Mouse (Mus musculus): ENCODE data around the gene Zdhhc6.

The Zdhhc6 gene

DNA sequence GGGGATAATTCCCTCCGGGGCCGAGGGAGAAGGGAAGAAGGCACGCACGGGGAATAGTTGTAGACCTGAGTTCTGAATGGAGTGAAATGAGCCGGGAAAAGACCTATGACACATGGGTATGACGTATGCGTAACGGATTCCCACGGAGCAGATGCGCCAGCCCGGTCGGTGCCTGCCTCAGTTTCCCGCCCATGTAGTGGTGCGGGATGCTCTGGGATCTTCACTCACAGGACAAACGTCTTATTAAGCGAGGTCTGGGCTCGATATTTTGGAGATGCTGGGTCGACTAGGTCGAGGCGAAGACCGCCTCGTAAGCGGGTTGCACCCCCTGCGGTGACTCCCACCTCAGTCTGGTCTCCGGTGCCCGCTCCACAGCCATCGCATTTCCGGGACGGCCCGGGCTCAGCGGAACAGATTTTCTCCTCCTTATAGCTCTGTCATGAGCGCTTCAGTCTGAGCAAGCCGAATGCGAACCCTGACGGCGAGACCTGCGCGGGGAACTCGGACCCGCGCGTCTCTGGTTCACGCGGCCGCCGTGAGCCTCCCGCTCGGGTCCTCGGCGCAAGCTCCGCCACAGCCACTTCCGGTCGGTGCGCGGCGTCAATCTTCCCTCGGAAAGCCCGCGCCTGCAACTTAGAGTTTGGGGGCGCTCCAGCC is at the start of gene Zdhhc6:
Gene Zdhhc6, minus strand, starts transcription at position 581 of the 657 bp plus-strand sequence.
- DNase-seq: peak; percentile 84

- DNase-seq: no peak
These were observed 46.8 kb upstream of the Zdhhc6 start for GRCm38 (mm10) chr19:55362606-55363005.

DNA sequence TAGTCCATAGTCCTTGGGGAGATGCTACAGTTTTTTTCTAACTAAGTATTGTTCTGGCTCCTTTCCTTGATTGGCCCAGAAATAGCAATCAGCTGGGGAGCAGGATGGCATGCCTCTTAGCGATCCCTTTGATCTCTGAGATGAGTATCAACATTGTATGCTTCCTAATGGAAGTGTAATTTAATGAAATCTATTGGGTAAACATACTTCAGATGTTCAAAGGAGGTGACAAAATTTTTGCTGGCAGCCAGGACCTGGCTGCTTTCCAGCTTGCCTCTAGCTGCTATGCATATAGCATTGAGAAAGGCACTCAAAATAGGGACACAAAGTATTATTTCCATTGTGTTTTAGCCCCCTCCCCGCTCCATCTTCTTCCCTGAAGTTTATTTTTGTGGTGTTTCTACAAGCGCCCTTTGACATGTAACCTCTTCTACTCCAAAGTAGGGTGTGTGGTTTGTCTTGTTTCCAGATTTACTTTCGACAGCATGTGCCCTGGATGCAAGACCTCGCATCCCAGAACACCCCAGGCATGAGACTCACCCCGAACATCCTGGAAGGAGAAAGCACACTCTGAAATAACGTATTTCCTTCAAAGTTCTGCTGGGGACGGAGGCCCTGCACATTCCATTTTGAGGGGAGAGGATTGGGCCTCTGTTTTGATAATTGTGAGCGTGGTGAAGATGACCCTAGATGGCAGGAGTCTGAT is 35.0 kb upstream of the Zdhhc6 start:
- DNase-seq: no peak

DNA sequence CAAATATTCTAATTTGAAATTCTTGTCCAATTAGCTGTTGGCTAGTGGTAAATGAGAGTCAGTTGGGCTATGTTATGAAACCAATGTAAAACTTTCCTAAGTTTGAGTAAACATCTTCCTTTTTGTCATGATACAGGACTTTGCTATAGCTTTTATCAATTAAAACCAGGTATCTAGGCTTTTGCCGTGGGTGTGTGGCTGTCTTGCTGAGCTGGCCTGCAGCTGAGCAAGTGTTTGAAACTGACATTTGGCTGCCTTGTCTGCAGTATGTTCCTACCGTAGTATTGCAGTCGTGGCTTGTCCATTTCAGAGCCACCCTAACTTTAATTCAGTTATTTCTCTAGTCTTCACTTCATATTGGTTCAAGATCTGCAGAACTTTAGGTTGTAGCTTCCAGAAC is 32.4 kb upstream of the Zdhhc6 start:
- no peak for DNase-seq

DNA sequence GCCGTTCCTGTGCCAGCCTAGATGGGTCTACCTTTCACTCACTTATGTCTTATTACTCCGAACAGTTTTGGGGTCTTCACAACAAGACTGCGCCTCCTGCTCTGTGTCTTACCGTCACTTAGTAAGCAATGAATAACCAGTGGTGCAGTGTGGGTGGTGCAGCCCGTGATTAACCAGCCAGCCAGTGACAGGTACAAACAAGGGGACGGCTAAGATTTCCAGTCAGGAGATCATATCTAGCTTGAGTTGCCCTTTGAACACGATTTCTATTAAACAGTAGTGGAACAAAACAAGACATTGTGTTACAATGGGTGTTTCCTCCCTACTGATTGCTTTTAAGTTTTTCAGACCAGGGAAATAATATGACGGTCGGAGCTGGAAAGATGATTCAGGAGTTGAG is 27.4 kb upstream of the Zdhhc6 start:
- DNase-seq: no peak

DNA sequence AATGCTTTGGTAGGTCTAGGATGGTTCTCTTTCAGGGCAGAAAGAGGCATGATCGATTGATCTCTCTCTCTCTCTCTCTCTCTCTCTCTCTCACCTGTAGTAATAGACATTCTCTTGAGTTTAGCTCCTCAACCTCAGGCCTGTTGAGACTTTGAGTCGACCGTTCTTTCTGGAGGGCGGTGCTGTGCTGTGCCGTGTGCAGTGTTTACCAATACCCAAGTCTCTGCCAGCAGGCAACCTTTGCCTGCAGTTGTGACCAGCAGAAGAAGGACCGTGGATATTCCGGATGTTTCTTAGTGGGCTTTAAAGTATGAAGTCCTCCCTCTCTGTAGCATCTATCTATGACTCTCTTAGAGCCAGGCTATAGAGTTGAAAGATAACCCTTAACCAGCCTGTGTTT is 26.6 kb upstream of the Zdhhc6 start:
- DNase-seq: no peak

- no peak for DNase-seq
These were observed 25.5 kb upstream of the Zdhhc6 start for GRCm38 (mm10) chr19:55341377-55341776.

- DNase-seq: no peak
These were observed 24.7 kb upstream of the Zdhhc6 start for GRCm38 (mm10) chr19:55340521-55340920.

GRCm38 (mm10) chr19:55337664-55338063 is 21.8 kb upstream of the Zdhhc6 start:
- DNase-seq: no peak

DNA sequence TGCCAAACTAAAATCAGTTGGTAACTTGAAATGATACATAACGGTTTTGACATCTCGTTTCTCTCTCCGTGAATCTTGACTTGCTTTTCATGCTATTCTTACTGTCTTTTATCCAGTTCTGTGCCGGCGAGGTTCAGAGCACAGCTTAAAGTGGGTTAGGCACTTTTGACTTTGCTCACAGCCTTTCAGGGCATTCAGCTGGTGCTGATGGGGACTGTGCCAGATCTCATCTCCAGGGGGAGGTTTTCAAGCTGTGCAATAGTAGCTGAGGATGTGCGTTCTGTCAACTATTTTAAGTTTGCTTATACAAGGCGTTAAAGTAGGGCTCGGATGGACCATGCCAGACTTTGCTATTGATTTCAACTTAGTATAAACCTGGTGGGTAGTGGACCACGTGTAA is 21.2 kb upstream of the Zdhhc6 start:
- DNase-seq: no peak

GRCm38 (mm10) chr19:55336441-55336840 is 20.6 kb upstream of the Zdhhc6 start:
- no peak for DNase-seq

- DNase-seq: no peak
These were observed 20.0 kb upstream of the Zdhhc6 start for GRCm38 (mm10) chr19:55335881-55336280.

DNA sequence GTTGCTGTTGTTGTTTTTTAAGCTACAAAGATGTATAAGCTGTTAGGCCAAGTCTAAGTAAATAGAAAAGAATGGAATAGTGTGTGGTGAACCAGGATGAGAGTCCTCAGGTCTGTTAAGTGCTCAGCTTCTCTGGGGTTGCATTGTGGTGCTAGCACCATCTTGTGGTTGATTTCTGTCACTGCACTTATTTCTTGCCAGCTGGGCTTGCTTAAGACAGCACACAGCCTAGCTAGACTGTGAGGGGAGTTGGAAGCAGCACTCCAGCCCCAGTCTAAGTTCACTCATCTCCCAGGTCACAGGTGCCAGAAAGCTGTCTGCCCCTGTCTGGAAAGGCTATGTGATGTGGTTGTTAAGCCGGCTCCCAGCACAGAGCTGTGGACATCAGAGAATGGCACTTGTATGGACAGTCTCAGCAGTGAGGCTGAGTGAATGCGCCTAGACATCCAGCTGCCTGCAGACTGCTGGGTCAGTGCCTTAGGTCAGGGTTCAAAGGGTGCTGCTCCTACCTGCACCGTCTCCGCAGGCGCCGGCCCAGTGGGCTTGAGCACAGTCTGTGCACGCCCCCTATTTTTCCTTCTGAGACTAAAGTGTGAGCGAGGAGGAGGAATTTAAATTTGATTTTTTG is 16.9 kb upstream of the Zdhhc6 start:
- peak; percentile 64 for DNase-seq

DNA sequence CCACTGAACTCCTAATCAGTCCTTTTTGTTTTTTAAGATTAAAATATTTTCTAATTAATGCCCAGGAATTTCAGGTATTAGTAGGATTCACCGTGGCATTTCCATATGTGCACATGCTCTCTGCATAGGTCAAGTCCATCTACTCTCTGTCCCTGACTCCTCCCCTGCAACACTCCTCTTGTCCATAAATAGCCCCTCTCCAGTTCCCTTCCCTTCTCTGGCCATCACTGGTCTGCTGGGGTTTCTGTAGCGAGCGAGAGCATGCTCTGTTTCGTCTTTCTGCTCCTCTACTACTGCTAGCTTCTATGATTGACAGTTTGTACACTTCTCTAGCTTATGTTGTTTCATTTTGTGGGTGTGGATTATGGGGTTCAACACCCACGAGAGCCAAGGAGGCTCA is 15.9 kb upstream of the Zdhhc6 start:
- DNase-seq: no peak

GRCm38 (mm10) chr19:55327510-55327909 is 11.7 kb upstream of the Zdhhc6 start:
- no peak for DNase-seq

- DNase-seq: no peak
These were observed 6.8 kb upstream of the Zdhhc6 start for GRCm38 (mm10) chr19:55322604-55323003.

DNA sequence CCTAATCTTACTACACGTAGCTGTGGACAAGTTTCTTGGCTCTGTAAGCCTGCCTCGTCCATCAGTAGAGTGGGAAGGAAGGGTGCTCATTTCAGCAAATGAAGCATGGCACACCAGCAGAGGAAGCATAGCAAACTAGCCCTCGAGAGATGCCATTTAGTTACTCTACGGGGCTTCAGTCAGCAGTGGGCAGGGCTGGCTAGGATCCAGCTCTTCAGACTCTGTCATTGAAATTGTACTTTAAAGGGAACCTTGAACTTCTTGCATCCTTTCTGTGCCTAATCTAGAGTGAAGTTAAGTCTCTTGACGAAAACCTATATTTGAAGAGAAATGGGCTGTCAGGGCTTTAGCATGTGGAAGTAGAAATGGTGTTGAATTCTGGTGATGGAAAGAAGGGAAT is 3.7 kb upstream of the Zdhhc6 start:
- no peak for DNase-seq

DNA sequence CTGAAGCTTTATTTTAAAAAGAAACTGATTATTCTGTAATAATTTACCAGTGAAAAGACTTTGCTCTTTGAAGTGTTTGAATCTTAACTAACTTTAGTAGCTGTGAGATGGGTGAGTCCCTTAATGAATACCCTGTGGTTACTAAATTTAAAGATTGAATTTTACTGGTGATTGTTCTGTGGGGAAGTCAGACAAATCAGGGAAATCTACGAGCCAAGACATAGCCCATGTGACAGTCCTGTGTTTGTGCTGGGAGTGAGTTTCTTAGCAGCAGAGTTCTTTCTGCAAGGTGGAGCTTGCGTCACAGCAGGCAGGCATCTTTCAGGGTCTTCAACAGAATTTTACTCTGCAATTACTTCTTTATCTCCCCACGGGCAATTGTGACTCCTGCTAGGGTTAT is 3.2 kb upstream of the Zdhhc6 start:
- no peak for DNase-seq

DNA sequence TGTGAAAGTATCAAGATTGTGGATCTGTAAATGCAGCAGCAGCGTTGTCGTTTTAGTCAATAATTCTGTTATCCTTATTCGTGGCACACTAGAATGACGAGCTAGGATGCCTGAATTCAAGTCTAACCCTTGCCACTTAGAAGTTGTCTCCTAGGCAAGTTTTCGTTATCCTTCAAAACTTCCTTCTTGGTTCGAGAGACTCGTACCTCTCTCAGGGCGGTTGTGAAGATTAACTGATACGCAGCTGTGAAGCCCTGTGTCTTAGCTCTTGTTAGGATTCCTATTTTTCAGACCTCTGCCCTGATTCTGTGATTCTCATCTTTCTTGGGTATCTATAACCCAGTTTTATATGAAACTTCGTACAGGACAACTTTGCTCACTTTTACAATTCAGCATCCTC is 1.1 kb upstream of the Zdhhc6 start:
- DNase-seq: no peak

DNA sequence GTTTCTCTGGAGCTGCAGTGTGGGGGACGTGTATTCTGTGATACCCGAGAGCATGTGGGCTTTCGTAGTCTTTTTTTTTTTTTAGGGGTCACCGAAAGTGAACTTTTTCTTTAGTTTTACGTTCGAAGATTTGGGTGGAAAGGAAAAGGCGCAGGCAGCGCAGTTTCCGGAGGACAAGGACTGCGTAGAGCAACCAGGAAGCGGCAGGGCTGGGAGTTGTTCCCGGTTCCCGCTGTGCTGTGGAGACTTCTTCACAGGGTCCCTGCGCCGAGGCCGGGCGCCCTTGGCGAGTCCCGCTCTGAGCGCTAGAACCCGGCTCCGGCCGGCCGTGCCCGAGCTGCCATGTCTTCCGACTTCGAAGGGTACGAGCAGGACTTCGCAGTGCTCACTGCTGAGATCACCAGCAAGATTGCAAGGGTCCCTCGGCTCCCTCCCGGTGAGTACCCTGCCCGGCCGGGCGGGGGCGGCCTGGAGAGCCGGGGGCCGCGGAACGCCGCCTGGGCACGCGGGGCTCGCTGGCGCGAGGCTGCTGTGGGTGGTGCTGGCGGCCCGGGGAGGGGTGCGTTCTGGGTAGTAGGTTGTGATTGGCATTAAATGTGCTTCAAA is 380 bp upstream of the Zdhhc6 start, which contains the start of gene Vti1a:
Gene Vti1a, plus strand, starts transcription at position 187 of the 606 bp plus-strand sequence.
- DNase-seq: peak; percentile 90

- no peak for DNase-seq
These were observed 2.2 kb downstream of the Zdhhc6 start for GRCm38 (mm10) chr19:55313649-55314048.

- no peak for DNase-seq
These were observed 4.0 kb downstream of the Zdhhc6 start for GRCm38 (mm10) chr19:55311874-55312273.

DNA sequence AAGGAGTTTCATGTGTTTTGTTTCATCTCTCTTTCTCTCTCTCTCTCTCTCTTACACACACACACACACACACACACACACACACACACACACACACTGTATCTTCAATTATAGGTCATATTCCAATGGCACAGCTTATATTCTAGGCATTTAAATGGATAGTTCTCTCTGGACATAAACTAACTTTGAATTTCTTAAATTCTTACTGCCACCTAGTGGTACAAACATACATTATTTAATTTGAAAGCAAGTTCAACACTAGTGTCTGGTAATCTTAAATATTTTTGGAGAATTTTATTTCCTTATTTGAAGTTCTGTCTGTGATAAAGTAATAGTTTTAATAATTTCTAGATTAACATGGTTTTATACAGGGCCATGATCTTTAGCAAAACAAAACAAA is 10.8 kb downstream of the Zdhhc6 start:
- no peak for DNase-seq

DNA sequence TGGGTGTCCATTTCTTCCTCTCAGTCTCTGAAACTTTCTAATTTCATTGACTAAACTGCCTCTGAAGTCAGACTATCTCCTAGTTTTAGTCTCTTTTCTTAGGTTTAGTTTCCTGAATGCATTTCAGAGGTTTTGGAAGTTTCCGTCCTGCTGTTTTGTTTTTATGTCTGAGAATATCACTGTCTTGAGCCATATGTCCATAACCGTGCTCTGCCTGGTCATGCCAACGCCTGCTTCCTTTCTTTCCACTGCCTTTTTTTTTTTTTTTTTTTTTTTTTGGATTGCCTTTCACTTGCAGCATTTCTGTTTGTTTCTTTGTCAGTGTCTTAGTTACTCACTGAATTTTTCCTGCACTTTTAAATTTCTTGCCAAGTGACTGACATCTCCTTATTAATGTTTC is 15.3 kb downstream of the Zdhhc6 start:
- no peak for DNase-seq

All from cerebellum, adult 8-10 months (tissue).